Mouse (Mus musculus) C2C12 (cell line): ENCODE measurements around the gene Znrf3.

Source experiments
- CTCF ChIP-seq: IDR thresholded peaks from one replicate; pipeline ENCODE4 v1.5.1; 2011; ENCODE audit not compliant: control insufficient read depth, insufficient read depth, insufficient read length
- FOSL1 ChIP-seq: IDR thresholded peaks from one replicate; pipeline ENCODE4 v1.8.0; 2011; ENCODE audit warnings: mild to moderate bottlenecking, low read length; ENCODE audit not compliant: poor library complexity, insufficient read depth, severe bottlenecking
- USF1 ChIP-seq: IDR thresholded peaks from one replicate; pipeline ENCODE4 v1.6.1; 2011; ENCODE audit warnings: low read depth, mild to moderate bottlenecking, control low read depth, moderate library complexity

DNA sequence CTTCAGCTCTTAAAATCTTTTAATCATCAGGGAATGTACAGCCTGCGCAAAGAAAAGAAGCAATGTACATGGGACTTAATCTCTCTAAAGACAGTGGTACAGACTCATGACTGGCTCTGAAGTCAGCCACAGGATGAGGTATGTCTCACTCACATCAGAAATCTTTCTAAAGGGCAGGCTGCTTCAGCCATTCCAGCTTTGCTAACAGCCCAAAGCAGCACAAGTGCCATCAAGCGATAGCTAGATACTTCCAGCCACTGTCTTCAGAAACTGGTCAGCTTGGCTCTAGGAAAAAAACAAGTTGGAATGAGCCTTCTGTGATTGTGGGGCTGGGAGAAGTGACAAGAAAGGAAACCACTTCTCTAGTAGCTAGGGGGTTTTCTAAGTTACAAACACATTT lies 7.0 kb downstream of the Znrf3 start:
- TF ChIP-seq CTCF (no peak), USF1 (no peak), FOSL1 (no peak)
